Mouse (Mus musculus): ENCODE data around the gene Fcamr.

Gene Fcamr

DNA sequence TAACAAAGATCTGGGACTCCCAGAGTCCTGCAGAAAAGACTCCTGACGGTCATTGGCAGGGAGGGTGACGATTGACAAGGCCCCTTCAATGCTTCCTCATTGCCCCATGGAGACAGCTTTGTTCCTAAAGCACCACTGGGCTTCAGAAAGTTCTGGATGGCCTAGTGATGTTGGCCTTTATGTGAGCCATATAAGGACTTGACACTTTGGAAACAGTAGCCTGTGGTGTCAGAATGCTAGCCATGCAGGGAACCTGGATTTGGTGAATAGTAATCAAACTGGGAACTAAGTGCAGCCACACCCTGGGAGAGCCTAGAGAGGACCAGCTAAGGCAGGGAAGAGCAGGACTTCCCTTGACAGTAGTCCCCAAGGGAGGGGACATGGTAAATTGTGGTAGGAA, 809 bp downstream of the Fcamr start:
- no peak for DNase-seq (ENCODE audit: low read depth in 1 of 2, low spot score in 2 of 2)

- DNase-seq (ENCODE audit: low read depth in 1 of 2, low spot score in 2 of 2): no peak
Observed at GRCm38 (mm10) chr1:130802976-130803375, 2.3 kb downstream of the Fcamr start.

DNA sequence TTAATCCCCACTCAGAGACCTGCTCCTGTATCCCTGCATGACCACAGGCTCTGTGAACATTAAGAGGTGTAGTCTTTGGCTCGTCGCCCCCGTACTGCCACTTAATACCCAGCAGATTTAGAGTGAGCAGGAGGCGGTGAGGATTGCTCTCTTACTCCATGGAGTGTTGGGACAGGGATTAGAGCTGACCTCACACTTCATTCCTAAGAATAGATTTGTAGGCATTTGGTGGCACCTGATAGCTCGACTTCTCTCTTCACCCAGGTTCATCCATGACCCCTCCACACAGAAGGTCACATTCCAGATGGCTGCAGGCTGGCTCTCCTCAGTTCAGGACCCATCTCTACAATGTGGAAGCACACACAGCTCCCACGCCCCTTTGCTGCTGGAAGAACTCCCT, 3.6 kb downstream of the Fcamr start:
- DNase-seq (ENCODE audit: low read depth in 1 of 2, low spot score in 2 of 2): no peak

DNA sequence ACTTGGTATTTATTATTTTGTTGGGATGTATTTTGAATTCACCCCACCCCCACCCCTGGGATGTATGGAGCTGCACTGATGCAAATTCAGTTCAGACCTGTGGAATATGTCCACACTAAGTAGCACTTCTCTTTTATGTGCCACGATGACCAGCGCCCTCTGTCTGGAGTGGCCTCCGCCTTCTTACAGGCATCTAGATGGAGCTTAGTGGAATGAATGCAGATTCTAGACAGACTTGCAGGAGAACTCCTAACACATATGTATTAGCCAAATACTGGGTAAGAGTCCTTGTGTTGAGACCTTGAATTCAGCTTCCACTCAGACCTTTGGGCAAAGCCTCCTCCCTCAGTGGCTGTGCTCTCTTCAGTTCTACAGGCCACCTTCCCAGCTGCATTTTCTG, 10.2 kb downstream of the Fcamr start:
- DNase-seq (ENCODE audit: low read depth in 1 of 2, low spot score in 2 of 2): no peak

DNA sequence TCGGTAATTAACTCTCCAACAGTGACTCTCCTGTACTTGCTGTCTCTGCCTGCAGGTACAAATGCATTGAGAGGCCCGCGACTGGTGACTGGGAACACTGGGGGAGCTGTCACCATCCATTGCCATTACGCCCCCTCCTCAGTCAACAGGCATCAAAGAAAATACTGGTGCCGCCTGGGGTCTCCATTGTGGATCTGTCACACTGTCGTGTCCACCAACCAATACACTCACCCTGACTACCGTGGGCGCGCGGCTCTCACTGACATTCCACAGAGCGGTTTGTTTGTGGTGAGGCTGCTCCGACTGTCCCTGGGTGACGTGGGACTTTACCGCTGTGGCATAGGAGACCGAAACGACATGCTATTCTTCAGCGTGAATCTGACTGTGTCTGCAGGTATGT, 10.6 kb downstream of the Fcamr start:
- no peak for DNase-seq (ENCODE audit: low read depth in 1 of 2, low spot score in 2 of 2)

- DNase-seq (ENCODE audit: low read depth in 1 of 2, low spot score in 2 of 2): no peak
Observed at GRCm38 (mm10) chr1:130819737-130820136, 19.0 kb downstream of the Fcamr start.

- no peak for DNase-seq (ENCODE audit: low read depth in 1 of 2, low spot score in 2 of 2)
Observed at GRCm38 (mm10) chr1:130820316-130821148, 19.8 kb downstream of the Fcamr start.

DNA sequence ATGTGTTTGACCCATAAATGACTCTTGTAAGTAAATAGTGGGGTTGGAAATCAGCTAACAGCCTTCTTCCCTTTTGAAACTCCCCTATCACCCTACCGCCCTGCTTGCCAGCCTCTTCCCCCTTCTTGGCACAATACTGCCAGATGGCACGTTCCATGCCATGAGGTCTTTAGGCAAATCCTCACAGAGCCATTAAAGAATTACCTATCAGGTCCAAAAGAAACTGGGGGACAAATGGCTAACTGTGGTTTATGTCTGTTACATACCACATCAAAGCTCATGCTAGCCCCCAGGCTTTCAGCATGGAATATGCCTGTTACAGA, 20.4 kb downstream of the Fcamr start:
- DNase-seq (ENCODE audit: low read depth in 1 of 2, low spot score in 2 of 2): no peak

- DNase-seq (ENCODE audit: low read depth in 1 of 2, low spot score in 2 of 2): no peak
Observed at GRCm38 (mm10) chr1:130821911-130822625, 21.4 kb downstream of the Fcamr start.

- no peak for DNase-seq (ENCODE audit: low read depth in 1 of 2, low spot score in 2 of 2)
Observed at GRCm38 (mm10) chr1:130826448-130826847, 25.7 kb downstream of the Fcamr start, which contains the start of gene Pigr. Gene Pigr (plus strand): TSS chr1:130826684.

DNA sequence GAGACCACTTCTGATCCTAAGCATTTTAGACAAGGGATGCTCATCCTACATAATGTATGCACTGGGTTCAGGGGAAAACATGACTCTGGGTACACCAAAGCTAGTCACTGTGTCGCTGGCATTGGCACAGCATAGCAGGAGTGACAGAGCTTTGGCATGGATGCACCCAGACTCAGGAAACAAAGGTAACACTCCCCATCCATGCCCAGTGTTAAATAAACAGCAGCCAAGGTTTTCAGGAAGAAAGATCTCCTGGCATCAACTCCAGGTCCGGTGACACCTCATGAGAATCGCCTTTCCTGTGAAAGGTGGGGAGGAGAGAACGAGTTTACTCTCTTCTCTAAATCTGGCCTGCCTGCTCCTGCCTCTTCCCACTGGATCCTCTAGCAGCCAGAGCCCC, 28.0 kb downstream of the Fcamr start:
- DNase-seq (ENCODE audit: low read depth in 1 of 2, low spot score in 2 of 2): no peak

DNA sequence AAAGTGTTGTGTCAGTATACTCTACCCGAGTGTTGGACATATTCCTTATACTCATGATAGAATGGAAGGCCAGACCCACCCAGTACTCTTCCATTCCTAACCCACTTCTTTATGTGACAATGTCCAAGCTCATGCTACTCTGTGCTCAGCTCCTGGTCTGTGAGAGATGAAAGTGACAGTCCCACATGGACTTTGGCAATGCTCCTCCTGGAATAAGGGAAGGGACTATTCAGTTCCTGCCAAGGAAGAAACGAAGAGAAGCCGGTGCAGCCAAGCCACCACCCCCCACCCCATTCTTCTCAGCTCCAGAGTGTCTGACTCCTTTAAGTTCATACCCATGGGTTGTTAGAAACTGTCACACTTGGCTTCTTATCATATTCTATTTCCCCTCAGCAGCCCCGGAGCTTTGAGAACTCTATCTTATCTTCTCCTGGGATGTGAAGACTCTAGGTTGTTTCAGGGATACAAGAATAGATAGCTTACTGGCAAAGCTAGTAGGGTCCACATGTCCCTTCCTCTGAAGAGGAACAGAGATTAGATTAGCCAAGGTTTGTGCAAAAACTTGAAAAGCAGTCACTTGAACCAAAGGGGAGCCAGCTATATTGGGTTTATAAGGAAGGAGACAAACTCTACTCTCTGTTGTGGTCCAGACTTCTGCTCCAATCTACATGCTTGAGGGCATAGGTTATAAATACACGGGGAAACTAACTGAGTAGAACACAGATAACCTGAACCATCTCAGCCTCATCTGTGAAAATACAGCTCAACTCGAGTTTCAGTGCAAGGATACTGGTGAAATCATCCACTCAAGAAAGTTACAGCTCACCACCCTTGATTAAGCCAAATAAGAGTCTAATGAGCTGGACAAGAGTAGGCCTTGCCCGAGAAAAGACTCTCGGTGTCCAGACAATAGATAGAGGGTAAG, 29.5 kb downstream of the Fcamr start:
- no peak for DNase-seq (ENCODE audit: low read depth in 1 of 2, low spot score in 2 of 2)

- no peak for DNase-seq (ENCODE audit: low read depth in 1 of 2, low spot score in 2 of 2)
Observed at GRCm38 (mm10) chr1:130832230-130833149, 31.8 kb downstream of the Fcamr start.

- DNase-seq (ENCODE audit: low read depth in 1 of 2, low spot score in 2 of 2): no peak
Observed at GRCm38 (mm10) chr1:130835161-130835936, 34.6 kb downstream of the Fcamr start.

DNA sequence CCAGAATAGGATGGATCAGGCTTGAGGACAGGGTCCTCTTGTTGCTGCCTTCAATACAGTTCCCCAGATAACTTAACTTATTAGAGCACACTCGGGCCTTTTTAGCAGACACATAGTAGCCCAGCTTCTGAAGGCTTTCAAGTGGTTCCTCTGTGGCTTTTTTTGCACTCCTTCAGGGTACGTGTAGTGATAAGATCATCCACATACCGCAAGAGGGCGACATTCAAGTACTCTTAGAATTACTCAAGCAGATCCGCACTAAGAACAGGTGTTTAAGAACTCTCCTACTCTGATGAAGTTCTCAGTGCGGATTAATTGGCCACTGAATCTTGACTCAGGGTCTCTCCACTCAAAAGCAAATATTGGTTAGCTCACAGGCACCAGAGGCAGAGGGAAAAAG, 37.6 kb downstream of the Fcamr start:
- DNase-seq (ENCODE audit: low read depth in 1 of 2, low spot score in 2 of 2): no peak

DNA sequence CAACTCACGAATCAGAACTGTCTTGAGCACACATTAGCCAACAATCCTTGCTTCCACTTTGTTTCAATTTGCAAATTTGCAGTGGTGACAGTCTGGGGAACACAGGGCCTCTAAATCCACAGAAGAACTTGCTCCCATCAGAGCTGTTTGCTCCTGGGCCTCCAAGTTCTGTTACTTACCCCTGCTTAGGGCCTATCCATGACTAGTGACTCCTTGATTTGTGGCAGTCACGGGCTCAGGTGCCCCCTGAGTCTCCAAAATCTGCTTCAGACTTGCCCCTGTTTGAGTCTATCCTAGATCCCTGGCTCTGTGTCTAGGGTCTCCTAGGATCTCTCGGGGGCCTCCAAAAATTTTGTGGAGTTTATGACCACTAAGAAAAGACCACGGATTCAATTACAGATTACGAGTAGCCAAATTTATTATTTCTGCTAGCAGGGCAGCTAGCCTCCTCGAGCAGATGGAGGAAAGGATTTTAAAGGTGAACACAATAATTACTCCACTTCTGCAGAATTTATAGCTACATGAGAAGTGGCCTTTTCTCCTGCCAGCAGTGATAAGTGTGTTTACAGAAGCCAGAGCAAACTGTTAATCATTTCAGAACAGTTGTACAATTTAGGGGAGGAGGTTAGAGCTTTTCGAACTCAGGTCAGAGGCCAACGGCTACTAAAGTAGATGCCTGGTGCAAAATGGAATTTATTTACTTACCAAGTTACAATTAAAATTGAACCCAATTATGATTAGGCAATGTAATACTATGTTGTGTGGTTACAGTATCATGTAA, 40.1 kb downstream of the Fcamr start:
- no peak for DNase-seq (ENCODE audit: low read depth in 1 of 2, low spot score in 2 of 2)

- DNase-seq (ENCODE audit: low read depth in 1 of 2, low spot score in 2 of 2): no peak
Observed at GRCm38 (mm10) chr1:130841621-130842020, 40.9 kb downstream of the Fcamr start.

- no peak for DNase-seq (ENCODE audit: low read depth in 1 of 2, low spot score in 2 of 2)
Observed at GRCm38 (mm10) chr1:130844516-130844915, 43.8 kb downstream of the Fcamr start.

Data from monocyte, adult 2 months (primary cell).